Mouse (Mus musculus): ENCODE results near the gene Rrp1b. TPM values are rescaled to one million over a fixed set of nuclear protein-coding genes. Genes with fewer than 3 reads are reported as not detected.

Gene Rrp1b
- total and polyA plus RNA-seq, 3 experiments, result 78.6 to 84.1 TPM; not detected in 1

DNA sequence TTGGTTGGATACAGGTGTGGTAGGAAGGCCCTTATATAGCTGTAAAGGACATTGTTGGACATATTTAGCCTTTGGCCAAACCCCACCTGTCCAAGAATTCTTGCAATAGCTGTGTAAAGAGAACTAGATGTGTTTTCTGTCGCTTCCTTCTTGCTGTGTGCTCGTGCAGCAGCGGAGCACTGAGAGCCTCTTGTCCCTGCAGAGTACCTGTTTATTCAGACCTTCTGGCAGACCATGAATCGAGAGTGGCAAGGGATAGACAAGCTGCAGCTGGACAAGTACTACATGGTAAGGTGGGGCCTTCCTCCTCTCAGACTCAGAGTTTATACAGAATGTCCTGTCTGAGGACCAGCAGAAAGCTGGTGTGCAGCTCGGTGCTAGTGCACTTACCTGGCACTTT is 12.5 kb downstream of the Rrp1b start:
- Histone ChIP-seq H3K4me3 (ENCODE audit: control insufficient read depth in 1 of 2, insufficient read depth in 1 of 2, low read depth in 2 of 2, low read length in 2 of 2) (no peak overlapping the region), H3K9ac (ENCODE audit: control insufficient read depth, low read depth, low read length, poor library complexity, severe bottlenecking) (no peak overlapping the region), H3K4me1 (ENCODE audit: control insufficient read depth in 1 of 2, insufficient read depth in 2 of 2, low read length in 2 of 2) (no peaks in the 10 kb centered on the region), H3K36me3 (ENCODE audit: control insufficient read depth in 1 of 2, insufficient read depth in 2 of 2, low read length in 2 of 2) (peaks cover 0 to 47% of the 10 kb centered on the region in 2 experiments; a peak in 2 of 4 replicates), H3K79me2 (ENCODE audit: control insufficient read depth, insufficient read depth, low read length, poor library complexity) (peaks cover 16% of the 10 kb centered on the region), H3K27me3 (ENCODE audit: control insufficient read depth in 1 of 2, insufficient read depth in 2 of 2, low read length in 2 of 2) (no peaks in the 10 kb centered on the region), H3K27ac (ENCODE audit: control insufficient read depth, low read depth, low read length) (no peak overlapping the region), H3K9me3 (replicated peaks; ENCODE audit: insufficient read depth, low read length) (no peaks in the 10 kb centered on the region)
- TF ChIP-seq SIN3A (IDR thresholded peaks at IDR 0.05; ENCODE audit: low read length) (no peak), USF1 (IDR thresholded peaks at IDR 0.05; ENCODE audit: low read depth, low read length) (no peak), POLR2AphosphoS5 (IDR thresholded peaks at IDR 0.05; ENCODE audit: borderline replicate concordance, low read depth, low read length) (no peak), E2F4 (IDR thresholded peaks at IDR 0.05; ENCODE audit: borderline replicate concordance, low read depth, low read length) (no peak), TAL1 (IDR thresholded peaks at IDR 0.05; ENCODE audit: low read length) (no peak), TBP (IDR thresholded peaks at IDR 0.05; ENCODE audit: low read depth, low read length) (no peak), ZKSCAN1 (IDR thresholded peaks at IDR 0.05; ENCODE audit: low read depth, low read length) (no peak), NRF1 (IDR thresholded peaks at IDR 0.05; ENCODE audit: insufficient read depth, low read depth, low read length, poor library complexity, severe bottlenecking) (no peak), USF2 (IDR thresholded peaks at IDR 0.05; ENCODE audit: borderline replicate concordance in 1 of 2, insufficient read depth in 1 of 2, low read depth in 1 of 2, low read length in 2 of 2) (no peak)
- DNase-seq (ENCODE audit: low read depth, low spot score), result no peak

DNA sequence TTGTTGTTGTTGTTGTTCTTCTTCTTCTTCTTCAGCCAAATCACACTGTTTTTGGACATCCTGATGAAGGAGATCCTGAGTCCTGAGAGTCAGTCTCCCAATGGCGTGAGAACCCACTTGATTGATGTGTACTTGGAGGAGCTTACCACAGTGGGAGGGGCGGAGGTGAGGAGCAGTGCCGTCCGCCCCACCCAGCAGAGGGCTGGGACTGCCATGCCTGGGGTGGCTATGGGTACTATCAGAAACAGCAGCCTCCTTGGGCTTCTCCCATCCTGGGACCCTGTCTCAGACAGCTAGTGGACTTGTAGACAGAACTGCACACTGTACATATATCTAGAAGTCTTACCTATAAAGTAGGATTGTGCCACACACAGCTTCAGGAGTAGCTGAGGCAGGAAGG is 14.0 kb downstream of the Rrp1b start:
- no peak overlapping the region for H3K4me3 ChIP-seq (ENCODE audit: control insufficient read depth in 1 of 2, insufficient read depth in 1 of 2, low read depth in 2 of 2, low read length in 2 of 2)
- peaks cover 0 to 46% of the 10 kb centered on the region in 2 experiments; a peak in 2 of 4 replicates for H3K36me3 ChIP-seq (ENCODE audit: control insufficient read depth in 1 of 2, insufficient read depth in 2 of 2, low read length in 2 of 2)
- H3K4me1 ChIP-seq (ENCODE audit: control insufficient read depth in 1 of 2, insufficient read depth in 2 of 2, low read length in 2 of 2), result no peaks in the 10 kb centered on the region
- DNase-seq (ENCODE audit: low read depth, low spot score), result no peak
- H3K27me3 ChIP-seq (ENCODE audit: control insufficient read depth in 1 of 2, insufficient read depth in 2 of 2, low read length in 2 of 2), result no peaks in the 10 kb centered on the region
- peaks cover 2% of the 10 kb centered on the region for H3K79me2 ChIP-seq (ENCODE audit: control insufficient read depth, insufficient read depth, low read length, poor library complexity)
- no peak overlapping the region for H3K27ac ChIP-seq (ENCODE audit: control insufficient read depth, low read depth, low read length)
- H3K9me3 ChIP-seq (replicated peaks; ENCODE audit: insufficient read depth, low read length), result no peaks in the 10 kb centered on the region
- H3K9ac ChIP-seq (ENCODE audit: control insufficient read depth, low read depth, low read length, poor library complexity, severe bottlenecking), result no peak overlapping the region
- TF ChIP-seq TAL1 (IDR thresholded peaks at IDR 0.05; ENCODE audit: low read length) (no peak), ETS1 (IDR thresholded peaks at IDR 0.05; ENCODE audit: low read depth, low read length) (no peak), ZKSCAN1 (IDR thresholded peaks at IDR 0.05; ENCODE audit: low read depth, low read length) (no peak), RCOR1 (IDR thresholded peaks at IDR 0.05; ENCODE audit: low read depth, low read length) (no peak), JUND (IDR thresholded peaks at IDR 0.05; ENCODE audit: low read depth, low read length) (no peak), GABPA (IDR thresholded peaks at IDR 0.05; ENCODE audit: low read depth, low read length) (no peak), ZC3H11A (IDR thresholded peaks at IDR 0.05; ENCODE audit: low read depth, low read length) (no peak), NELFE (IDR thresholded peaks at IDR 0.05; ENCODE audit: low read depth, low read length) (no peak), POLR2A (IDR thresholded peaks at IDR 0.05; ENCODE audit: control insufficient read depth in 1 of 2, insufficient read depth in 1 of 2, low read depth in 1 of 2, low read length in 2 of 2, poor library complexity in 1 of 2) (no peak), NRF1 (IDR thresholded peaks at IDR 0.05; ENCODE audit: insufficient read depth, low read depth, low read length, poor library complexity, severe bottlenecking) (no peak), POLR2AphosphoS5 (IDR thresholded peaks at IDR 0.05; ENCODE audit: borderline replicate concordance, low read depth, low read length) (no peak), HCFC1 (IDR thresholded peaks at IDR 0.05; ENCODE audit: low read depth, low read length) (no peak), MXI1 (IDR thresholded peaks at IDR 0.05; ENCODE audit: low read depth, low read length) (no peak), TBP (IDR thresholded peaks at IDR 0.05; ENCODE audit: low read depth, low read length) (no peak), ELF1 (IDR thresholded peaks at IDR 0.05; ENCODE audit: low read depth, low read length) (no peak)
